Mouse (Mus musculus) adrenal gland, postnatal 4 days (tissue): ENCODE data around the gene Ndufs4. TPM values are rescaled to one million over a fixed set of nuclear protein-coding genes. Genes with fewer than 3 reads are reported as not detected.
"Not testable (repeated sequence)": the region's sequence is repeated elsewhere in the genome, so short reads cannot be mapped to it uniquely, and the experiment has no call there.

ENCODE experiments used
- DNase-seq, 2 experiments: peaks; one replicate each; pipeline ENCODE4 v3.0.0; 2021 to 2022; ENCODE audit warnings: low spot score in 2 of 2, mixed read lengths in 2 of 2
- total RNA-seq, 2 experiments: library from RNA; stranded (reverse); gene quantifications; 2 replicates each; pipeline ENCODE4 v1.2.3; 2021

Gene Ndufs4
- total RNA-seq, 2 experiments from 2014 or later = 200 to 213 TPM

DNA sequence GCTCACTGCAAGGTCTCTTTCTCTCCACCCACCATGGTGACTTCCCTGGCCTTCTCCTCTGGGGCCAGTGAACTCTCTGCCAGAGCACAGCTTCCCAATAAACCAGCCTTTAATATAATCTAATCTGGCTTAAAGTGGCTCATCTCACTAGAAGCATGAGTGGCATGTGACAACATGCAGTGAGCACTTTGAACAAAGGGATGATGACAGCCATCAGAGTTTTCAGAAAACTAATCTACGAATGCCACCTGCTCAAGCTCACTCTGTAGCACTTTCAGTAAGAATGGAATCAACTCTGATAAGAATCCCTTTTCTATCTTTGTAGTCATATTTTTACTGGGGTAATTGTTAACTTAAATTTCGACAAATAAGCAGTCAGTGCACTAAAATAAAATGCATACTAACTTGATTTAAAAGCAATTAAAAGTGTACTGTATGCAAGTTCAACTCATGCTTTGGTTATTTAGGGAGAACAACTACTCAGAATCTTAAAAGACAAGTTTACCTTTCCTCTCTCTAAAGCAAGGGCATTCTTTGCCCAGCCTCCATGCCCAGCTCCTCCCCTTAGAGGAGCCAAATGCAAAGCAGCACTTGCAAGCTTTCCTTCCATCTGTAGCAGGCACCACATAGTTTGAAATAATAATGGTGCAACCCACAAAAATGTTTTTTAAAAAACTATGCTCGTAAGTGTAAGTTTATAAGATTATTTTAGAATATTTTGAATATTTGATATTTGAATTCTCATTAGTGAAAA is 43.7 kb downstream of the Ndufs4 start:
- no peak for DNase-seq

DNA sequence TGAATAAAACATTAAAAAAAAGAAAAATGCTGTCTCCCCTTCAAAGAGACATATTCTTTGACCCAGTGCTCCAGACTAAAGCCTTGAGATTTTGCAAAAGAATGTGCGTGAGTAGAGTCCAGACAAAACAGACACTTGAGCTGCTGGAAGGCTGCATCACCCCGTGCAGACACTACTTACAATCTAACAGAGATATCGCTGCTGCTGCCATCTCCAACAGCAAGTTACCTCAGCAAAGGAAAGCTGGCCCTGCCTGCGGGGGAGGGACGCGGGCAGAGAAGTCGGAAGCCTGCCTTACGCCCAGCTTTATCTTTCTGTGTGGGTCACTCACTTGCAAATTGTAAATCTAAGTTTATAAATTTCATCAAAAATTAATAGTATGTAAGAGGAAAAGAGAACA is 45.1 kb downstream of the Ndufs4 start:
- DNase-seq = no peak

DNA sequence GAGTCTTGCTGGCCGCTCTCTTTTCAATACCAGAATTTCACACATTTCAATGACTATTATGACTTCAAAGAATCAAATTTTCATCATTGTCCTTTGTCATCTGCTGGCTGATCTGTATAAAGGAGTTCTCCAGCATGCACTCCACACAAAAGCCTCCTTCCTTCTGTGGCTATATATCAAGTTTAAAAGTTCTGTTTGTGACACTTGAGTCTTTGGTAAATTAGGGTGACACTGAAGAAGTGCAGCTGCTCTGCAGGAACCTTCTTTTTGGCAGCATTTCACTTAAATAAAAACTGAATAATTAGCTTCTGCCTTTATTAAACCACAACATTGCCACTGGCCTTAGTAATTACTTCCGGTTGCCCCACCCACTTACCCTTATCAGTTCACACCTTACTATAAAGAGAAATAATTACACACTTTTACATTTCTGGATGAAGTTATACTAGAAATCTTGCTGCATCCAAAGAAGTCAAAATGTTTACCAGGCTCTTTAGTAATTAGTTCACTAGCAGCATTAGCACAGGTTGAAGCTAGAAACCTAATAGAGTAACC is 68.1 kb downstream of the Ndufs4 start:
- DNase-seq = no peak

DNA sequence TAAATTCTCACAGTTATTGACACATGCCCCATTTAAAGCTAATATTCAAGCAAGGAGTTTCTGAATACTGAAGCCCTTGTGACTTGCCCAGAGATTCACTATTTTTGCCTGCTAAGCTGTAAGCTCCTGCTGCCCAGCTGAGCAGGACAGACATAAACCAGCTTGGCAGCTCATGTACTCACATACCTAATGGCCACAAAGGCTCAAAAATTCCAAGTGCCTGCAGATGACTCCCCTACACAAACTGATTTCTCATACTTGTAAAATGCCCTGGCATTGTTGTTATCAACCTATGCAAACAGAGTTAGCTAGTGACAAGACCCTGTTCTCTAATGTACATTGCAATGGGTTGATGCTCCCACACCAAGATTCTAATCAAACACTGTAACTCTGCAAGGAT is 68.9 kb downstream of the Ndufs4 start:
- no peak for DNase-seq

DNA sequence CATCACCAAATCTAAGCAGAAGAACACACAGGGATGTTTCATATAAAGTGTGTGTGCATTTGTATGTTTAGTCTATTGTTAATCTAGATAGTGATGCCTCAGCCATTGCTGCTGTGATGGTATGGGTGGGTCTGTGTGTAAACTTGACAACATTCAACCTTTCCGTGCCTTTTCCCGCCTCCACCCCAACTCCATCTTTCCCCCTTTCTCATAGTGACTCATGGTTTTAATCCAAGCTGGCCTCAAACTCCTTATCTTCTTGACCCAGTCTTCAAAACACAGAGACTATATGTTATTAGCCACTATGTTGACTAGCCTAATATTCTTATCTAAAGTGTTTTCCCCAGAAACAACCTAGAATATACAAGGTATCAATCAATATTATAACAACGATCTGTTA is 72.7 kb downstream of the Ndufs4 start:
- DNase-seq = no peak

DNA sequence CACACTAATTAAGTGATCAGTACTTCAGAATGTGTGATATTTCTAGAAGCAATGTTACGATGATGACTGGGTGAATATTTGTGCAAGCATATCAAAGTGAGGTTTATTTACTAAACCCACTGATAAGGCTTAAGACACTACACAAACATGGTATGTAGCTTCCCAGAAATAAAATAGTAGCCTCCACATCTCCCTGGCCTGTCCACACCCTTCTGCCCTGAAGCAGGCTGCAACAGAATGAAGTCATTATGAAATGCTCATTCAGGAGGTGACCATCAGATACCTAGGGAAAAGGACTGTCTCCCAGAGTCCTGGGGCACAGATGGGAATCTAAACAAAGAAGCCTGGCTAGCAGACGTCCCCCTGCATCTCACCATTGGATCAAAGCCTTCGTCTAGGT is 73.1 kb downstream of the Ndufs4 start:
- DNase-seq = no peak

DNA sequence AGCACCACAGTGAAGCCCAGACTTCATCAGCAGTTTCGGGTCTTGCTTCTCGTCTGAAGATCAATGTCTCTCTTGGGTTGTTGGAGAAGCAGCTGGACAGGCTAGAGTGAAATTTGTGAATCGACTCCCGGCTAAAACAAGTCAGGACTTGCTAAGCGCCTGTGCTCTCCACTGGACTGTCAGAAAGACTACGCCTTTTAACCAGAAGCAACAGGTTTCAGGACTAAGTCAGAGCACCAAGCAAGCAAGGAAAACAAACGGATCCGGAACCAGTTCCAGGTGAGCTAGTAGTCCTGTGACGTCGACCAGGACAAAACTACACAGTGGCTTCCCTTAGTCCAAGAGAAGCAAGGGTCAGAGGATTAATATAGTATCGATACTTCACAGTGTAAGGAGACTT is 77.5 kb downstream of the Ndufs4 start:
- no peak for DNase-seq

DNA sequence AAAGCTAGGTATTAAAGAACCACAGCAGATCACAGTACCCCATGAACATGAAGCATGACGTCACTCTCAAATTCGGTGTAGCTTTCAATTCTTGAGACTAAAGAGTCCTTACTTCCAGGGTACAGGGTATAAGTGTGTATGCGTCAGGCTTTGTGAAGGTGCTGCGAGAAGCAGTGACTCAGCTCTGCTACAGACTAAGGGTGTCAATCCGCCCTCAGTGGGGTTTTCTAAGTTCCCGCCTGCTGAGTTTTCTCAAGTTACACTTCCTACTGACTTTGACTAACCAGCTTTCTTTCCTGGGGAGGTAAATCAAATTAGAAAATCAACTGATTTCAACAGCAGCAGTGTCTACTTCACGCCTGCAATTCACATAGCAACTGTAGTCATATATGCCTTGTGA is 83.4 kb downstream of the Ndufs4 start:
- DNase-seq = no peak

DNA sequence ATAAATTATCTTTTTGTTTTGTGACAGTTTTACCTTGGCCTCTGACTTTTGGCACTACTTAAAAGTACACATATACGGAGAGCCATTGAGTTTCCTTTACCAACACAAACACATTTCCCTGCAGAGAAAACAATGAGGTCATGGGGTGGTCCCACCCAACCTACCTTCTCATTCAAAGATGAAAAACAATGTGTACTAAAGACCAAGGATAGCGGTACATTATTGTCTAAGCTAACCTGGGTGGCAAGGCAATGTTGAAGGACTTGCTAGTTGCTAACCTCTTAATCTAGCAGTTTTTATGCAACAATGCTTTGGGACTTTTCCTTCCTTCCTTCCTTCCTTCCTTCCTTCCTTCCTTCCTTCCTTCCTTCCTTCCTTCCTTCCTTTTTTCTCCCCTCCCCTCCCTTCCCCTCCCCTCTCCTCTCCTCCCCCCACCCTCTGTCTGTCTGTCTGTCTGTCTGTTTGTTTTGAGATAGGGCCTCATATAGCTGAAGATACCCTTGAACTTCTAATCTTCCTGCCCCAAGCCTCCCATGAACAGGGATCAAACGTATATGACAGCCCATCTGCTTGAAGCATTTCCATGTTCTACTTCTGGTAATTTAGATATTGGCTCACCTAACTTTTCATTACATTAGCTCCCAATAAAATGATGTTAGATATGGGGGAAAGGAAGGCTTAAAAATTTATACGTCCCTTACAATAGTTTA is 84.4 kb downstream of the Ndufs4 start:
- DNase-seq = no peak

DNA sequence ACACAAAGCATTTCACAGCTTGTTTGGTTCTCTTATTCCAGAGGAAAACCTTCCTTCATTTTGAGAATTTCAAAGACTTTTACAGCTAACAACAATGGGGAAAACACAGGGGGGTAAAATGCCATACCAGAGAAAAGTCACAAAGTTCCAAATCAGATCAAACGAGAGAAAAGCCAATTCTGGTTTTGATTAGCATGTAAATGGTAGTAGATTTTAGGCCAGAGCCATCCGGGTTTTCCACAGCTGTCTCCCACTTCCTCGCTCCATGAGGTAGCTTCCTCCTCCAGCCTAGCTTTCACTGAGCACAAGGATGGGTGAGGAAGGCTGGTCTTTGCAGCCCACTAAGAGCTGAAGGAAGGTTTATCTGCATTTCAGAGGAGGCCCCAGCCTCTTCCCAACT is 90.3 kb downstream of the Ndufs4 start:
- DNase-seq = no peak

DNA sequence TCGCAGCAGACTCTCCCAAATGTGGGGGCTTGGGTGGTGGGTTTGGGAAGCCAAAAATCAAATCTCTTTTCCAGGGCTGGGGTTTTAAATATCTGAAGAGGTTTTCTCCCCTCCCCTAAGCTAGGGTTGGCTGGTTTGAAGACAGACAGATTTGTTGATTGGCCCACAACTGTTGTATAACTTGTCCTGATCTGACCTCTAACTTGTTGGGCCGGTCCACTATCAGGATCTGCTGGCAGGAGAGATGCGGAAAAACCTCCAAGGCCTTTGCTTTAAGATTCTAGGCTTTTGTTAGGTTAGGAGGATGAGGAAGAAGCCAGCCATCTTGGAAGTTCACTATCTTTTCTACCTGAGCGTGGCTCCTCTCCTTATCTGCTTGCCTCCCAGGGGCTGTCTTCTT is 91.5 kb downstream of the Ndufs4 start:
- DNase-seq = no peak

DNA sequence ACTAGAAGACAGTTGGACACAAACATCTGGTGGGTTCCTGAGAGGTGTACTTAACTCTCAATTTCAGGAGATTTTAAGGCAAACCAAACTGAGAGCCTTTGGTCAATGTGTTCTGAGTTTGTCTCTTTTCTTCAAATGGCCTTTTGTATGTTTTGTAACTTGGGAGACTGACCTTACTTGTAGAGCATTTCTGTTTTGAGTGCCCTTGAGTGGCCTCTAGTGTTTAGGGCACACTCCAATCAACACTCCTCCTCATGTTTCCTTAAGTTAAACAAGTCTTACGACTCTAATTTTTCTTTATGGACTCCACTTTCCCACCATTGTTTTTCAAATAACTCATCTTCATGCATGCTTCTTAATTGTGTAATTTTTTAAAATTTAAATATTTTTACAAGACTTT is 98.6 kb downstream of the Ndufs4 start:
- DNase-seq = no peak

DNA sequence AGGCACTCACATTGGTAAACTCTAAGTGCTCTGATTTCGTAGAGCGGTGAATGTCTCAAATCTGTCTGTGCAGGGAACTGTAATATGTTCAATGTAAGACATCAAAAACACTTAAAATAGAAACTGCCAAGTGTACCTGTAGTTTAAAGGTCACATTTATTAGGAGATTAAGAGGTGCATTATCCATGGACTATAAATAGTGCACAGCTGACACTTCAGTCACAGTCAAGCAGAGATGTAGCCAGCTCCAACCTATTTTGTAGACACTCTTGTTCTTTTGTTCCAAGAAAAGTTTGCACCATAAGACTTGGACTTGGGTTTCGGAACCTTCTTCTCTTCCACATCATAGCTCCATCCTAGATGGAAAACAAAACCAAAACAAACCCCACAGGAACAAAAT is 99.5 kb downstream of the Ndufs4 start:
- no peak for DNase-seq

DNA sequence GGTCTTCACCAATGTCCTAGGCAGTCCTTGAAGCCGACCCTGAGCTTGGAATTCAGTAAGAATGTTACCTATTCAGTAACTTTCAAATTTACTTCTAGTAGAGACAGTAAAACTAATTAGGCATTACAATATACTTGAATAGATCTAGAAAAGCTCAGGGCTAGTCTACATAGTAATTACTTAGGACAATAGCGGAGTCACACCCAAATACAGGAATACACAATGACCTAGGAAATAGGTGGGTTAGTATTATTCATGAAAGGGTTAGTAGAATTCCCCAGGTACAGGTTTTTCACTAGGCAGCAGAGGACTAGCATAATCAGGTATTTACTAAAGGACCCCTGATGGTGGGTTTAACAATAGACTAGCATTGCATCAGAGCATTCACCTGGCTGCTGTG is 109.4 kb downstream of the Ndufs4 start:
- not testable (repeated sequence) for DNase-seq

DNA sequence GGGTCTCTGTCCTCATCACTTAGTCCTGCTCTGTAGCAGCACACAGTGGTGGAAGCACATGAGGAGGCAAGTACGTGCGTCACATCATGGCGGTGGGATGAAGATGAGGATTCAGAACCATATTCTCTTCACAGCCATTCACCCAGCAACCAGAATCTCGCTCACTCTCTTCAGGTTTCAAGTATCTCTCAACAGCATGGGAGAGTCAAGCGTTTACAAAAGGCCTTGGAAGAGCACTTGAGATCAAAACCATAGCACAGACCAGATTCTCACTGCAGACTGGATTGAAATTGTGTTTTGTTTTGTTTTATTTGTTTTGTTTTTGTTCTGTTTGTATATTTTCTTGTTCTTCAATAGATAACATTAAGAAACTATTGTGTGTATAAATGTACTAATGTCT is 110.8 kb downstream of the Ndufs4 start:
- no peak for DNase-seq

DNA sequence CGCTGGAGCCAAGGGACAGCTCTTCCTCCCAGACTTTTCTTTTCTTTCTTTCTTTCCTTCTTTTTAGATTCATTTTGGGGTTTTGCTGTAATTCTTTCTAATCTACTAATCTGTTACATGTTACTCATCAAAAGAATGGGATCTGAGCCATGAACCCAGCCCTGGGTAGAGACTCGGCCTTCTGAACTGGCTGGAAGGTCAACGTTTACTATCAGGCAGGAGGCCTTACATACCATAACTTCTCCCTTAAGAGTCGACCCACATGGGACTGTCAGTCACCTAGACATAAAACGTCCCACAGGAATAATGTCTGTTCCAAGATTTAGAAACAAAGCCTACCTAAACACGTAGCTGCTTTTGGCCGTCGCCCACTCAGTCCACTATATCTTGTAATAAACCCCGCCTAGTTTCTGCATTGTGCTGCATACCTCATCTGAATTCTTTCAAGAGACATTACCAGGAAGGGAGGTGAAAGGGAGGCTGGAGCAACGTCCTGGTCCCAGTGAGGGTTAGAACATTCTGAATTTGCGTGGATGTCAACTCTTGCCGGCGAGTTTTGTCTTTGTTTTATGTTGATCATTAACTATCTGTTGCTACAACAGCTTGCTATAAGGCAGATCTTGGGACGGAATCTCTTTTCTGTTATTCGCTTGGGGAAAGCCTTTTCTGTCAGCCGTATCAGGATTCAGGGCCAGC is 116.5 kb downstream of the Ndufs4 start:
- no peak for DNase-seq

DNA sequence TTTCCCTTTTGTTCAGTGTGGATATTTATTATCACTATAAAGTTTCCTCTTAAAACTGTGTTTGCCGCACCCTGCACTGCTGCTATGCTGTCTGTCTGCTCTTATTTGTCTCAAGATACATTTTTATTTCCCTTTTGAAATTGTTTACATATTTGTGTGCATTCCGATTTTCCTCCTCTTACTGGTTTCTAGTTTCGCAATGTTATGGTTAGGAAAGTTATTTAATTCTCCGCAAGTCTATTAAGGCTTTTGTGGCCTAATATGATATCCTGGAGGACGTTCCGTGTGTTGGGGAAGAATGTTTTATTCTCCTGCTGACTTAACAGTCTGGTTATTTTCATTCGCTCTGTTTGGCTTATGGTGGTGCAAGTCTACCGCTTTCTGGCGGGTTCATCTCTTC is 120.3 kb downstream of the Ndufs4 start:
- no peak for DNase-seq

DNA sequence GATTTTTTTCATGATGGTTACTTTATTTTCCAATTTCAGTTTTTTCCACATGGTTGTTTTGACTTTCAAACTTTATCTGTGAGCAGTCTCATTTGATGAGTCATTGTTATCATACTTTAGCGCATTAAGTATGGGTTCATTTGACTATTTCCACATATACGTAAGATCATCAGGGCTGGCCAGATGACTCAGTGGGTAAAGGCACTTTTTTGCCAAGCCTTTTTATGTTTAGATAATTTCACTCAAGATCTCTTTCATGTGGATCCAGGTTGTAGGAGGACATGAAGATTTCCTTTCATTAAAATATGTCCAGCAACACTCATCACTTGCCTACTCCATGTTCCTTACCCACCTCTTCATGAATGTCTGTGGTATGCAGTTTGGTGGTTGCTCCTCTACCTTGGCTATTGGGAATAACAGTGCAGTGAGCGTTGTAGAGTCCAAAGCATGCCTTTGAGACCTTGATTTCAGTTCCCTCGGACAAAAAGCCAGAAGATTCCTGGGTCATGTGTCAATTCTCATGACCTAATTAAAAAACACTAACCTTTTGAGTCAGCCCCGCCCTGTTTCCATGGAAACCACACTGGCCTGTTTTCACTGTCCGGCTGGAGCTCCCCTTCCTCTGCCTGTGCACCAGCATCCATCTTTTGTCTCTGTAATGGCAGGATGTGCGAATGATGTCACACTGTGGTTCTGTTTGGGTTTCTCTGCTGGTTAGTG is 127.4 kb downstream of the Ndufs4 start:
- no peak for DNase-seq

DNA sequence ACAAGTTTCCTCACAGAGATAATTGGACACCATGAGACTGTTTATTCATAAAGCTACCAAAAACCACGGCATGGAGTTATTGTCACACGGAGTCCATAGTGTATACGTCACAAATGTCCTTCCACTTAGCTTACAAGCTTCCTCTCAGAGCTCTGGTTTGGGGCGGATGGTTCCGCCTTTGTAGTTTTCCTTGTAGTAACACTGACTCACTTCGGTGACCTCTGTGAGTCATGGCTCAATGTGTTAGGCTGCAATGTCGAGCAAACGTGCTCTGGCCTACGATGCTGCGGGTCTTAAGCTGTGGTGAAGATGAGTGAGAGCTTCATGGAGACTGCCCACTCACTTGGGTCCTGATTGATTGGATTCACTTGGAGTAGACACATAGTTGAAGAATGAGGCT is 133.4 kb downstream of the Ndufs4 start:
- DNase-seq = peak in 1 of 2 experiments; percentile 15
